Mouse (Mus musculus): Measurements from ENCODE around the gene Fyttd1.
"Not testable (repeated sequence)": the region's sequence is repeated elsewhere in the genome, so short reads cannot be mapped to it uniquely, and the experiment has no call there.

Fyttd1 gene

DNA sequence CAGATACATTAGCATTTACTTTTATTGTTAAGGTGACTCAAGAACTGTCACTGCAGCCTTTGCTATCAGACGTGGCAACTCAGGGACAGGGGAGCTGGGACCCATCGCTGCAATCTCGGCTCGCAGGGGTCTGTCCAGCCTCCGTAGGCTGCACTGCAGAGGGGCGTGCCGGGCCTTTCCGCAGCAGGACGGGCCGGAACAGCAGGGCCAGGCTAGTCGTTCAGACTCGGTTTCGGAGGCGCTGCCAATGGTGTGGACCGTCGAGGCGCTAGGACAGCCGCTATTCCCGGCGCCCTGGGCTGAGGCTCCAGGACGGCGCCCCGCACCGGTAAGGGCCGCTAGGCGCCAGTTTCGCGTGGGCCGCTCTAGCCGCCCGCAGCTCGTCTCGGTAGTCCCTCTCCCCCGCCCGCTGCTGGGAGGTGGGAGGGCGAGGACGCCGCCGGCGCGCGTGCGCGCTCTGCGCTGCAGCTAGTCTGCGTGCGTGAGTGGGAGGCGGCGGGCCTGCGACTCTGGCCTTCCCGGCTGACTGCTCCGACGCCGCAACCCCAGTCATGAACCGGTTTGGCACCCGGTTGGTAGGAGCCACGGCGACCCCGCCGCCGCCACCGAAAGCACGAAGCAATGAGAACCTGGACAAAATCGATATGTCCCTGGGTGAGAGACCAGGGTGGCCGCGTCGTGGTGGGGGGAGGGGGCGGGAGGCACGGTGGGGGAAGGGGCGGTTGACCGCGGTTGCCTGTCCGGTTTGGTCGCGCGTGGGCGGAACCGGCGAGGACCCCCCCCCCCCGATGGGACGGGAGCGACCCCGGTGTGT is at the start of gene Fyttd1, which contains the start of gene Rubcn:
Fyttd1 (plus strand) TSS at position 158 of the 814 bp plus-strand sequence.
Rubcn (minus strand) TSS at position 424 of the 814 bp plus-strand sequence.
- peak; percentile 94 to 95 for DNase-seq (ENCODE audit: low spot score in 2 of 2)

DNA sequence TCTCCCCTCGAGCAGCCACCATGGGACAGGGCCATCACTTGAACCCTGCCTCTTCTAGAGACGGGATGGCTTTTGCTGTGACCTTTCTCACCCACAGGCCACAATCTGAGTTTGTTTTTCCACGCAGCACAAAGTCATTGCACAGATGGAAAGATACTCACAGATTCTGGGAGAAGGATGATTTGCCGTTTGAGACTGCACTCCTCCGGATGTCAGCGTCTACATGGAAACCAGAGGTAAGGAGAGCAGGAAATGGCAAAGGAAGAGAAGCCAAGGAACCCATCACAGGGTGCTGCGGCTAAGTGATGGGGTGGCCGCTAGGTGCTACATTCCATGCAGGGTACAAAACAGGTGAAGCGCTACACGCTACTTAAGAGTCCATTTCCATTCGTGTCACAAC is 48.2 kb upstream of the Fyttd1 start:
- no peak for DNase-seq (ENCODE audit: low spot score in 2 of 2)

DNA sequence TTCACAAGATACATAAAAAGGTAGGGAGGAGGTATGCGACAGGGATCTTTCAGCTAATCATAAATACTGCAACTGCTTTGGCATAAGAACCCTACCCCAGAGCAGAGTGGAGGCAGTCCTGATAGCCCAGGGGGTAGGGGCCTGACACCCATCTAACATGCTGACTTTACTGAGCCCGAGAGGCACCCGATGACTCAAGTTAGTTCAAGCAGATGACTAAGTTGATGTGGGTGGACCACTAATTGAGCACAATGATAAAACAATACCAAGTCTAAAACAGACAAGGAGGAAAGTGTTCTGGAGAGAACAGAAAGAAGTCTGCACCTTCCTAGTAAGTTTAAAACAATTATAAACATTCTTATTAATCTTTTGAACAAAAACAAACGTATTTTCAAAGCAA is 45.8 kb upstream of the Fyttd1 start:
- DNase-seq (ENCODE audit: low spot score in 2 of 2): no peak

DNA sequence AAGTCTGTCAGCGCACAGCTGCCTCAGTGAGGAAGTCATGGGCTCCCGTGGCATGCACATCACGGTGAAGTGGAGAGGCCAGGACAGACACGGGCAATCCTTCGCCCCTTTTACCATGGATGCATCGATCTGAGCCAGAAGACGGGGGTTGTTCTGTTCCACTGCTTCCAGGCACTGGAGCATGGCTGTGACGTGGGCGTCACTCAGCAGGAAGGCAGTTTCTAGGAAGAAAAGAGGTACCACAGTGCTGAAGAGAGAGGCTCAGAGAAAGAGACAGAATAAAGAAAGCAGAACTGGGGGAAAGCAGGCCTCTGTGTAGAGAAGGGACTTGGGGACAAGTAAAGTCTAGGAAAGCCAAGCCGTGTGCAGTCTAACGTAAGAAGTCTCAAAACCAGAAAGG is 30.2 kb upstream of the Fyttd1 start:
- no peak for DNase-seq (ENCODE audit: low spot score in 2 of 2)

DNA sequence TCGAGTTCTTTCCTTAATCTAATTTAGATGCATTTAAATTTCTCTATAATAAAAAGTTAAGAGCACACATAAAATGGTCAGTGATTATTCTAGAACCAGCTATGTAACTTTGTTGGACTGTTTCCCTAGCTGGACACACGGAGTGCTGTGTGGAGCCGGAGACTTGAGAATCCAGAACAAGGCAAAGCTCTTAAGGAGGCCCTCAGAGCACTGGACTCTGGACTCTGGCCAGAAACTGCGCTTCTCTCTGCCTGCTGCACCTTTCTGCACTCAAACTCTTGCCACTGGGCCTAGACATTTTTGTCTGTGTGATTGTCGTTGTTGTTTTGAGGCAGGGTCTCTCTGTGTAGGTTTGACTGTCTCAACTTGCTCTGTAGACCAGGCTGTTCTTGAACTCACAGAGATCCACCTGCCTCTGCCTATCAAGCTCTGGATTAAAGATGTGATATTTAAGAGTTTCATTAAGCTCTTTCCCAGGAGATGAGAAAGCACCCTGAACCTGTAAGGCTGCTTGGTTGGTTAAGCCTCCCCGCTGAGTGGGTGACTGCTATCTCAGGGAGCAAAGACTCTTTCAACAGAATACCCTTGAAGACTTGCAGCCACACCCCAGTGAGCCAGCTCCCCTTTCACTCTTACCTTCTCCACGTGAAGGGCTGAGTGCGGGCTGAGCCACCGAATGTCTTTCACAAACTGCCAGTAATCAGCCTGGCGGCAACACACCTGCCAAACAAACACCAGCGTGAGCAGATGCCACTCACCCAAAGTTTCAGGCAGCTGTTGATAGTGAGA is 28.1 kb upstream of the Fyttd1 start:
- DNase-seq (ENCODE audit: low spot score in 2 of 2): no peak

DNA sequence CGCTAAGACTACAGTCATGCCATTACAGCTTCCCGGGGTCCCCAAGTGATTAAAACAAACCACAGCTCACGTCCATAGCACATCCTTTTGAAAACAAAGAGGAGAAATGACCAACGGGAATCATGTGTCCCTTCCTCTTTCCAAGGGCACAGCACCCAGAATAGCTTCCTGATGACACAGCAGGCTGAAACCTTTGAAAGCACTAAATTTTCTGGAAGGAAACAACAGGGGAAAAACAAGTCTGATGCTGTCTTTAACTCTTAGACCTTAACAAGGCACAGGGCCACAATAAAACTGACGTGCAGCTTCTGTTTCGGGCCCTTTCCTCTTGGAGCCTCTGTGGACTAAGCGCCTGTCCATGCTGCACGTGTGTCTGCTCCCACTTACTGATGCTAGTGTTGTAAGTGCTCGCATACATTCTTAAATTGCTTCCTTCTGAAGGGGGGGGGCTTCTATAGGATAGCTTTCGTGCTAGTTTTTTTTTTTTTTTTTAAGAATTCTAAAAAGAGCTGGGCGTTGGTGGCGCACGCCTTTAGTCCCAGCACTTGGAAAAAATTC is 23.7 kb upstream of the Fyttd1 start:
- DNase-seq (ENCODE audit: low spot score in 2 of 2): no peak

DNA sequence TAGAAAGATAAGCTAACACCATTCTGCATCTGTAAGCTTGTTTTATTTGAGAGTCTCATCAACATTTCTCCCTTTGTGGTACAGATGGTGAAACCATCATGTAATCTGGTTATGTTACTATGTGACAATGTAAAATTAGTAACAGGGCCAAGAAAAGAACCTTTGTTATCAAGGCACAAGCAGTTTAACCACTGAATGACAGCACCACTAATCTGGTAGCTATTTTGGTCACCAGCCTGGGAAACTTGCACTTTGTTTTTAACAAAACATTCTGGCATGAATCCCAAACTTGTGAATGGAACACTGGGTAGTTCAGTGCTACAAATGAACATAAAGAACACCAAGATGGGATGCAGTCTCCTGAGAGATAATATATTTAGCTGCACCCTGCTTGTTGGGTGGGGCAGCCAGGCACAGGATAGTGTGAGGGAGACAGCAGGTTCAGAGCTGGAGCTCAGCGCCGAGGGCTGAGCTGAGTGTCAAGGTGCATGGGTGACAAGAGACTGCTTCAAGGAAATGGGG is 23.2 kb upstream of the Fyttd1 start:
- DNase-seq (ENCODE audit: low spot score in 2 of 2): no peak

DNA sequence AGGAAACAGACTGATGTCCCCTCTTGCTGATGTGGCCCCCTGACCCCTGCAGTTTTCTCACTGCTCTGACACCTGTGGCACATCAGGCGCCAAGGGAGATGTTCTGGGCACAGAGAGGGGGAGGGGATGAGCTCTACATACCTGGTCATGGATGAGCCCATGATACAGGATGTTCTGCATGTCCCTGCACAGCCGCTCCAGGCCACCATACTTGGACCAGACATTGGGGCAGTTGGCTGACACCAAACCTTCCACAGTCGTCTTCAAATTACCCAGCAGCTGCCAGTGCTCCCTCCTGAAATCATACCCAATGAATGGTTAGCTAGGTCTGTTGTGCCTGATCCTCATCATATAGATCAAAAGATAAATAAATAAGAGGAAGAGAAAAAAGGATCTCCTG is 20.5 kb upstream of the Fyttd1 start:
- no peak for DNase-seq (ENCODE audit: low spot score in 2 of 2)

DNA sequence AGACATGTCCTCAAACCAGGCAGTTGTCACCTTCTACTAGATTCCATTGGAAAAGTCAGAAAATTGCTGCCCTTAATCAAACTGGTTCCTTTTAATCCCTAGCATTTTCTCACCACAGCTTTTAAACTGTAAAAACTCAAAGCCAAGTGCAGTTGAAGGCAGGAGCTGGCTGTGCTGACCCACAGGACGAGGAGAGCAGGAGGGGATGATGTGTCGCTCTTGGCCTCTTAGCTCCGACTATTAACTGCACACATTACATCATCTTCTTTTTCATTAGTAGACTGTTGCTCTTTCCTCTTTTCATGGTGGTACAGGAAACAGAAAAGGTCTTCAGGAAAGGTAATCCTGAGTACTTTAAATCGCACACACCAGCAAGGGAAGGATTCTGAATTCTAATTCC is 18.9 kb upstream of the Fyttd1 start:
- no peak for DNase-seq (ENCODE audit: low spot score in 2 of 2)

DNA sequence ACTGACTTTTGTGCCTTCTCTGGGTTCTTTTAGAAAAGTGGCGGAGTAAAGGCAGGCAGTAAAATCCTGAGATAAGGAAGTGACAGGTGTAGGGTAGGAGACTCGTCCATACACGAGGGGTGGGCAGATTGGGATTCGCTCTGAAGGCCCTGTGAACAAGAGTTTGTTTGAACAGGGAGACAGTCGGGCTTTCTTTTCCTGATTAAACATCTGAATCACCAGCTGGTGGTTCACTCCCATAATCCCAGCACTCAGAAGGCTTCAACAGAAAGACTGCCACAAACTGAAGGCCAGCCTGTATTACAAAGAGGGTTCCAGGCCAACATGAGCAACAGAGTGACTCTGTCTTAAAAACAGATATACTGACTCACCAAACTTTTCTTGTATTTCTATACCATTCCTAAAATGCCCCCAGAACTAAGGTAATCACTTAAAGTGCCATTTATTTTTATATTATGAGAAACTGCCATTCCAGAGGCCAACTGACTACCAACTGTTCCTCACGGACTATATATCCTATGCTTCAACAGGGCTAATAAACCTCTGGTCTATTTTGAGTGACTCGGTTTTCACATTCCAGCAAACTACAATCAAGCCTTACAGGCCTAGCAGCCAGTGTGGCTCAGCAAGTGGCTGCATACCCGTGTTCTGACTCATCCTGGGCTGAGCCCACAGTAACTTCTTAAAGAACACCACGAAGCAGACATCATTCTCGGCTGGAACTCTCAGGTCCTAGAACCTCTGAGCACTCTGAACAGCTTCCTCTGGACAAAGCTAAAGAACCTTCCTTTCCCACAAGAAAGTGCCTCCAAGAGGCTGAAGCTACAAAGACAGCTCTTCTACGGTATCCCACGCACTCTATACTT is 18.3 kb upstream of the Fyttd1 start:
- peak in 1 of 2 experiments; percentile 47 for DNase-seq (ENCODE audit: low spot score in 2 of 2)

DNA sequence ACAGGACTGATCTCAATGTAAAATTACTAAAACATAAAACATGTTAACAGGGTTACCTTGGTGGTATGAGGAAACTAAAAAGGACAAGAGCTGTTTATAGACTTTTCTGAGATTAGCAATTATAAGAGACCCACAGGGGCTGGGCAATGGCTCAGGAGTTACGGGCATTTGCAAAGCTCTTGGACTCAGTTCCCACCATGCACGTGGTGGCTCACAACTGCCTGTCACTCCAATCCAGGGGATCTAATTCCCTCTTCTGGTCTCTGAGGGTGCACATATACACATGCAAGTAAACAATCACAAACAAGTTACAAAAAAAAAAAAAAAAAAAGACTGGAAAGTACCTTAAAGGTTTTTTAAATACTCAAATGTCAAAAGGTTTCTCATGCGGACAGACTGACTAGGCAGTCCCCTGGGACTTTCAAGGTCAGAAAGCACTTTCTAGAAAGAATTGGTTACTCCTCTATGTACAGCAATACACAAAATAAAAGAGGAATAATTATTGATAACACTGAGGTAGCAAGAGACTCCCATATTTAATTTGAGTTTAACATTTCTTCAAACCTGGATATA is 15.4 kb upstream of the Fyttd1 start:
- no peak for DNase-seq (ENCODE audit: low spot score in 2 of 2)

DNA sequence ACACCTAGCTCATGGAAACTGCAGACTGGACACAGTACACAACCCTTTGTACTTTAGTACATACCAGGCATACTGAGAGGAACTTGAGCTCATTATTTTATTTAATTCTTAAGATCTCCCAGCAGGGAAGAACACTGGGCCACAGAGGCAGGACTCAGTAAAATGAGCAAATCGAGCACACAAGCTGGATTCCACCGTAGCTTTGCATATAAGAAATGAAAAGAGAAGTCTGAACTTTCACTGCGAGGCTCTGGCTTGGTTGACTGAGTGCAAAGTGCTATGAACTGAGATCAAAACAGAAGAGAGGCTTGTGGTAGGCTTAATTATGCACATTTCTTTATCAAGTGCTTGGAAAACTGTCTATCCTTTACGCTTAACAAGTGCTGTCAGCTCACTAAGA is 11.9 kb upstream of the Fyttd1 start:
- DNase-seq (ENCODE audit: low spot score in 2 of 2): no peak

DNA sequence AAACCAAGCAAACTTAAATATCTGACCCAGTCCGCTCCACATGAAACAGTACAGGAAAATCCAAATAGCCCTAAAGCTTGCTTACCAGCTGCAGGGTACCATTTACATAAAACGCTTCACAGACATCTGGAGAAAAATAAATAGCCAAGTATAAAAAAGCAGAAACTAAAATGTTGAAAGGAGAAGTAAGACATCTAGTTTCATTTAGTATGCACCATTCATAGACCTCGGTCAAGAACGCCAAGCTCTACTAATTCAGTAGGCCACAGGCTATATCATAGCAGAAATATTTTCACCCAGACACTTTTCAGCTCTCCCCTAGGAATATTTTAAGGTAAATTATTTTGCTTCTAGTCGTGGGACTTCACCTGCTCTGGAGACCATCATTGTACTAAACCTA is 10.6 kb upstream of the Fyttd1 start:
- DNase-seq (ENCODE audit: low spot score in 2 of 2): no peak

DNA sequence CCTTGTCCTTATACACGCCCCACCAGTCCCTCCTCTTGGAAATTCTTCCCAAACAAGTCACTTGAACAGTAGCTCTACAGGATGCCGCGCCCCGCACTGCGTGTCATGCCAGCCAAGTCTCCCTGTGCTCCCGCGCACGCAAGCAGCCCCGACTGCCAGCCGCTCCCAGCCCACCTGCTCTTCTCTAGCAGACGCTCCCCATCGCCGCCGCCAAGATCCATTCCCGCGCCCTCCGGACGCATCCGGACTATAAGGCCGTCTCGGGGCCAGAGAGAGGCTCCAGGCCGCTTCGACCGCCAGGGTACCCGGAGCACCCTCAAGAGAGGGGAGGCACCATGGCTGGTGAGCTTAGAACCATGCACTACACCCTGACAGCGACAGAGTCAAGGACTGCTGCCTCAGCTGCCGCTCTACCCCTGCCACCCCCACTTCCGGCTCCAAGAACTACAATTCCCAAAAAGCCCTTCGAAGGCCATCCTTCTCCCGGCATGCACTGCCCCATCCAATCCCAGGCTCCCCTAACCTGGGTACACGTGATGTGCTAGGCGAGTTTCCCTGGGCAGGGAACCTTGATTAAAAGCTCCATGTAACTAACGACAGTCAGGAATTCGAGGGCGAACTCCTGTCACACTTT is 9.3 kb upstream of the Fyttd1 start:
- DNase-seq (ENCODE audit: low spot score in 2 of 2): peak; percentile 83 to 86

DNA sequence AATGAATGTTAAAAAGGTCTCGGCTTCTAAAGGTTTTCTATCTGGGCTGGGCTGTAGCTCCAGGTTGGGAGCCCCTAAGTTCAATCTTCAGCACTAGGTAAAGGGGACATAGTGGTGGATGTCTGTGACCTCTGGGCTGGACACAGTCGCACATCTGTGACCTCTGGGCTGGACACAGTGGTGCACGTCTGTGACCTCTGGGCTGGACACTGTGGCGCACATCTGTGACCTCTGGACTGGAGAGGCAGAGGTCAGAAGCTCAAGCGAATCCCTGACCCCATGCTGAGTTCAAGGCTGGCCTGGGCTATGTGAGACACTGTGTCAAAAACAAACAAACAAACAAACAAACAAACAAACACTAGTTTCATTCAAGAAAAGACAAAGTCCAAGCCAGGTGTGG is 7.1 kb upstream of the Fyttd1 start:
- no peak for DNase-seq (ENCODE audit: low spot score in 2 of 2)

DNA sequence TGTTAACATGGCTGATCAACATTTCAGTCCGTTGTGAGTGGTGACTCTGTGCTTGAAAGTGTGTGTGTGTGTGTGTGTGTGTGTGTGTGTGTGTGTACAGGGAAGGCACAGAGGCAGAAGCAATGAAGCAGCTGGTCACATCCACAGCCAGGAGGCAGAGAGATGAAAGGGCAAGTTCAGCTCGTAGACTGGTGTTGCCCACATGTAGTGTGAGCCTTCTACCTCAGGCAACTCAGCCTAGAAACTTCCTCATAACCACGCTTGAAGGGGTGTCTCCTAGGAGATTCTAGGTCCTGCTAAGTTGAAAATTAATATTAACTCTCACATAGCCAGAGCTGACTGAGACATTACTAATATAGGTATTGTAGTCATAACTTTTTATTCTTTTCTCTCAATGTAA is 3.9 kb upstream of the Fyttd1 start:
- no peak for DNase-seq (ENCODE audit: low spot score in 2 of 2)

DNA sequence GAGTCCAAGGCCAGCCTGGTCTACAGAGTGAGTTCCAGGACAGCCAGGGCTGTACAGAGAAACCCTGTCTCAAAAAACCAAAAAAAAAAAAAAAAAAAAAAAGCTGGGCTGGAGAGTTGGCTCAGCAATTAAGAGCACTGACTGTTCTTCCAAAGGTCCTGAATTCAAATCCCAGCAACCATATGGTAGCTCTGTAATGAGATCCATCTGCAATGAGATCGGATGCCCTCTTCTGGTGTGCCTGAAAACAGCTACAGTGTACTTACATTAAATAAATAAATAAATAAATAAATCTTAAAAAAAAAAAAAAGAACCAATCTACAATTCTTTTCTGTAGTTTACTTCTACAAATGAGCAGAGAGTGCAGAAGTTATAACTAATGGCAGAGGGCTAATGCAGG is 2.0 kb upstream of the Fyttd1 start:
- not testable (repeated sequence) for DNase-seq (ENCODE audit: low spot score in 2 of 2)

DNA sequence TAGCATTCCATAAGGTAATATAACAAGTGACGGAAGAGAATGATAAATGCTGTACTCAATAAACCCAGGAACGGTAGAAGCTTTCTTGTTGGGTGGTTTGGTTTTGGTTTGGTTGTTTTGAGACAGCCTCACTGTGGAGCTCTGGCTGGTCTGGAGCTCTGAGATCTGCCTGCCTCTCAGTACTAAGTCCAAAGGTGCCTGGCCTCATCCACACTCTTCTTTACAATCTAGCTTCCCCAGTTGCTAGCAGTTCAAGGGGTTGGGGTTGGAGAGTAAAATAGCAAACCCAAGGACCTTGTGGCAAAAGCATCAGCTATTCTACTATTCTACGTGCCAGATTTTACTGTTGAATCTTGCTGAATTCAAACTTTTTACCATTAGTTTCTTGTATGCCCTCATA is 1.5 kb upstream of the Fyttd1 start:
- no peak for DNase-seq (ENCODE audit: low spot score in 2 of 2)

DNA sequence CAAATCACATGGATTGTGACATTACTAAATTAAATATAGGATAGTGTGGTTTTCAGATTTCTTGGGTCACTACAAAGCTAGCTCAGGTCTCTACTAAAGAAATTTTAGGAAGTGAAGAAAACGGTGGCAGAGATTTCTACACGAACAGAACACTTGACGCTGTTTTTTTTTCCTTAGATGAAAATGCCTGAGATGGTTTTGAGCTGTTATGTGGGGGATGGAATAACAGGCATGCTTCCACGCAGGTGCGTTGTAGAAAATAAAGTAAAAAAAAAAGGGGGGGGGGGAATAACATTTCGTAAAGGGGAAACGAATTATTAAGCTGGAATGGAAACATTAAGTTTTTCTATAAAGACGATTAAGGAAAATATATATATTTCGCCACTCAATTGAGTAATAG is 469 bp upstream of the Fyttd1 start:
- no peak for DNase-seq (ENCODE audit: low spot score in 2 of 2)

DNA sequence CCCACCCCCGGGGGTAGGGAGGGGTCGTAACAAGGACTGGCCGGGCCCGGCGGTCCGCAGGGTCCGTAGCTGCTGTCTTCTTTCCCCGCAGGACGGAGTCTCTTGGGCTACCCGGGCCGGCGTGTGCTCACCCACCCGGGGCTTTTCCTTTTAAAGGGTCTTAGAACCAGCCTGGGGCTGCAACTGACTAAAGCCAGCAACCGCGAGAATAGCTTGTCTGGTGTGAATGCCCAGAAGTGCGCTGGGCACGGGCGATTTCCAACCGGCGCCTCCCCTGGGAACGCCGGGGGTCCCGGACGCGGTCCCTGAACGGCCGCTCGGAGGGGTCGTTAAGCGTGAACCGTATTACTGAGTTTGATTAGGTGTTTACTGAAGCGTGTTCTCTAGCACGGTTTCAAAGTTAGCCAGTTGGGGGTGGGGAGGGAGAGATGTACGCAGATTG is 878 bp downstream of the Fyttd1 start:
- DNase-seq (ENCODE audit: low spot score in 2 of 2): no peak
